In genomic region chr11:115164976-115165374, GRCm38 (mm10) we compare ENCODE assay signal across 8 mouse cellular contexts. TPM values are rescaled to one million over a fixed set of nuclear protein-coding genes. Genes with fewer than 3 reads are reported as not detected.
DNase-seq lines count a peak whose midpoint lies in the region; ATAC-seq and TF ChIP-seq lines count a peak whose summit lies in the region.

No protein-coding gene starts in this region.

- H3K4me3 ChIP-seq in embryonic facial prominence, embryonic 13.5 days: peak overlapping the region; percentile 59
- H3K4me3 ChIP-seq in intestine, embryonic 14.5 days (ENCODE audit: low read depth, low read length): peak overlapping the region; percentile 75
- H3K4me3 ChIP-seq in liver, embryonic 14.5 days (ENCODE audit: insufficient read depth in 1 of 2, low read depth in 2 of 2, low read length in 2 of 2): peak overlapping the region; percentile 71 to 90
- peak overlapping the region; percentile 51 for H3K4me3 ChIP-seq in neural tube, embryonic 15.5 days (replicated peaks)

- peaks cover 31% of the 10 kb centered on the region for H3K4me1 ChIP-seq in embryonic facial prominence, embryonic 13.5 days
- peaks cover 25% of the 10 kb centered on the region for H3K4me1 ChIP-seq in intestine, embryonic 14.5 days (replicated peaks; ENCODE audit: control insufficient read depth, insufficient read depth, low read length)
- peaks cover 12 to 25% of the 10 kb centered on the region in 2 experiments for H3K4me1 ChIP-seq in liver, embryonic 14.5 days (replicated peaks; ENCODE audit: control insufficient read depth in 2 of 2, insufficient read depth in 2 of 2, low read length in 1 of 2)
- peaks cover 37% of the 10 kb centered on the region for H3K4me1 ChIP-seq in neural tube, embryonic 15.5 days

- TF ChIP-seq CTCF in liver, embryonic 14.5 days (IDR thresholded peaks at IDR 0.05; ENCODE audit: low read depth): no peak

- no peaks in the 10 kb centered on the region for H3K9me3 ChIP-seq in embryonic facial prominence, embryonic 13.5 days
- no peaks in the 10 kb centered on the region for H3K9me3 ChIP-seq in intestine, embryonic 14.5 days (ENCODE audit: control insufficient read depth, low read length)
- H3K9me3 ChIP-seq in liver, embryonic 14.5 days (ENCODE audit: control insufficient read depth, low read length): no peaks in the 10 kb centered on the region
- H3K9me3 ChIP-seq in neural tube, embryonic 15.5 days (replicated peaks): no peaks in the 10 kb centered on the region

- H3K4me2 ChIP-seq in embryonic facial prominence, embryonic 13.5 days: peak overlapping the region; percentile 90
- H3K4me2 ChIP-seq in intestine, embryonic 14.5 days (ENCODE audit: low read length): peak overlapping the region; percentile 76
- H3K4me2 ChIP-seq in liver, embryonic 14.5 days (ENCODE audit: low read depth): peak overlapping the region; percentile 90
- H3K4me2 ChIP-seq in neural tube, embryonic 15.5 days: peak overlapping the region; percentile 62

- H3K27ac ChIP-seq in embryonic facial prominence, embryonic 13.5 days: no peak overlapping the region
- H3K27ac ChIP-seq in intestine, embryonic 14.5 days (ENCODE audit: low read depth): peak overlapping the region; percentile 57; the same call in 1 of the 2 replicates
- H3K27ac ChIP-seq in liver, embryonic 14.5 days: no peak overlapping the region
- H3K27ac ChIP-seq in neural tube, embryonic 15.5 days (replicated peaks): peak overlapping the region; percentile 58

- peaks cover 76% of the 10 kb centered on the region for H3K27me3 ChIP-seq in embryonic facial prominence, embryonic 13.5 days
- H3K27me3 ChIP-seq in intestine, embryonic 14.5 days (replicated peaks; ENCODE audit: control insufficient read depth, insufficient read depth, low read length): no peaks in the 10 kb centered on the region
- H3K27me3 ChIP-seq in liver, embryonic 14.5 days (ENCODE audit: control insufficient read depth, insufficient read depth, low read length): peaks cover 5% of the 10 kb centered on the region
- peaks cover 51% of the 10 kb centered on the region for H3K27me3 ChIP-seq in neural tube, embryonic 15.5 days (replicated peaks)

- TF ChIP-seq EP300 in liver, embryonic 14.5 days (IDR thresholded peaks at IDR 0.05; ENCODE audit: low read depth): no peak

- DNase-seq in layer of hippocampus, adult 11-12 months (ENCODE audit: low spot score): peak; percentile 54
- no peak for DNase-seq in layer of hippocampus, adult 9-10 months (ENCODE audit: low spot score)
- peak; percentile 55 for DNase-seq in ZHBTc4 (ENCODE audit: low read depth, low spot score)
- peak; percentile 68 for DNase-seq in intestine, embryonic 14.5 days (ENCODE audit: low spot score)
- no peak for DNase-seq in liver, embryonic 14.5 days (ENCODE audit: low read depth in 3 of 3, low spot score in 3 of 3)

- 1% methylated on average over 9 of the region's 9 CpGs for WGBS in embryonic facial prominence, embryonic 13.5 days
- 2% methylated on average over 9 of the region's 9 CpGs for WGBS in intestine, embryonic 14.5 days
- WGBS in liver, embryonic 14.5 days (ENCODE audit: insufficient replicate concordance): 14% methylated on average over 9 of the region's 9 CpGs
- WGBS in neural tube, embryonic 15.5 days: 2% methylated on average over 9 of the region's 9 CpGs

- H3K36me3 ChIP-seq in embryonic facial prominence, embryonic 13.5 days: no peaks in the 10 kb centered on the region
- no peaks in the 10 kb centered on the region for H3K36me3 ChIP-seq in intestine, embryonic 14.5 days (ENCODE audit: control insufficient read depth, insufficient read depth, low read length)
- H3K36me3 ChIP-seq in liver, embryonic 14.5 days (replicated peaks; ENCODE audit: control insufficient read depth, insufficient read depth, low read depth): no peaks in the 10 kb centered on the region
- no peaks in the 10 kb centered on the region for H3K36me3 ChIP-seq in neural tube, embryonic 15.5 days

- peak overlapping the region; percentile 62 for H3K9ac ChIP-seq in embryonic facial prominence, embryonic 13.5 days
- peak overlapping the region; percentile 35; the same call in 1 of the 2 replicates for H3K9ac ChIP-seq in intestine, embryonic 14.5 days (ENCODE audit: low read length)
- H3K9ac ChIP-seq in liver, embryonic 14.5 days (replicated peaks): no peak overlapping the region
- H3K9ac ChIP-seq in neural tube, embryonic 15.5 days (replicated peaks): peak overlapping the region; percentile 51; the same call in 1 of the 2 replicates

- ATAC-seq in embryonic facial prominence, embryonic 13.5 days (ENCODE audit: insufficient number of reproducible peaks, insufficient read depth, low FRiP score, low TSS enrichment, low read depth): no peak
- ATAC-seq in intestine, embryonic 14.5 days (replicated peaks; ENCODE audit: low FRiP score, low TSS enrichment, low read depth): peak; percentile 44
- ATAC-seq in liver, embryonic 14.5 days (ENCODE audit: insufficient read depth): no peak
- no peak for ATAC-seq in neural tube, embryonic 15.5 days (ENCODE audit: low FRiP score)
- ATAC-seq in CD4-positive, CD25-positive, alpha-beta regulatory T cell, adult 4 months: no peak

RNA-seq across cellular contexts. Expression of gene Slc9a3r1, which starts 1.8 kb away (rescaled TPM):
- polyA plus RNA-seq in embryonic facial prominence, embryonic 13.5 days (2015; fragmentation: Nextera tagmentation; extraction: Ambion mirVana): 28.3 and 36.0 TPM in 2 replicates
- 157 and 165 TPM in 2 replicates for polyA plus RNA-seq in intestine, embryonic 14.5 days (2014; fragmentation: Nextera tagmentation; extraction: Ambion mirVana)
- polyA plus RNA-seq in liver, embryonic 14.5 days (2012; rRNA removed): 37.9 and 41.4 TPM in 2 replicates
- 49.6 and 58.3 TPM in 2 replicates for polyA plus RNA-seq in liver, embryonic 14.5 days (2014; fragmentation: Nextera tagmentation; extraction: Ambion mirVana)
- polyA plus RNA-seq in neural tube, embryonic 15.5 days (2015; fragmentation: Nextera tagmentation; extraction: Ambion mirVana): 45.5 and 80.6 TPM in 2 replicates
- 100 to 1,000 TPM; 162 to 222 TPM for polyA plus RNA-seq in CD4-positive, CD25-positive, alpha-beta regulatory T cell, adult 4 months (2017; shearing (Covaris generic))

RNA-seq across cellular contexts. Expression of gene Tmem104, which starts 22.3 kb away (rescaled TPM):
- polyA plus RNA-seq in embryonic facial prominence, embryonic 13.5 days (2015; fragmentation: Nextera tagmentation; extraction: Ambion mirVana): 11.9 and 13.9 TPM in 2 replicates
- 7.0 and 8.3 TPM in 2 replicates for polyA plus RNA-seq in intestine, embryonic 14.5 days (2014; fragmentation: Nextera tagmentation; extraction: Ambion mirVana)
- polyA plus RNA-seq in liver, embryonic 14.5 days (2012; rRNA removed): 1.7 and 2.1 TPM in 2 replicates
- polyA plus RNA-seq in liver, embryonic 14.5 days (2014; fragmentation: Nextera tagmentation; extraction: Ambion mirVana): 4.0 and 4.1 TPM in 2 replicates
- 11.7 TPM in 2 replicates for polyA plus RNA-seq in neural tube, embryonic 15.5 days (2015; fragmentation: Nextera tagmentation; extraction: Ambion mirVana)
- polyA plus RNA-seq in CD4-positive, CD25-positive, alpha-beta regulatory T cell, adult 4 months (2017; shearing (Covaris generic)): 10 to 100 TPM in 1 of 2 experiments, 1 to 10 TPM in 1; 8.1 to 14.2 TPM

RNA-seq across cellular contexts. Expression of gene Nat9, which starts 22.7 kb away (rescaled TPM):
- polyA plus RNA-seq in embryonic facial prominence, embryonic 13.5 days (2015; fragmentation: Nextera tagmentation; extraction: Ambion mirVana): 21.2 and 23.9 TPM in 2 replicates
- polyA plus RNA-seq in intestine, embryonic 14.5 days (2014; fragmentation: Nextera tagmentation; extraction: Ambion mirVana): 16.4 and 16.7 TPM in 2 replicates
- polyA plus RNA-seq in liver, embryonic 14.5 days (2012; rRNA removed): 6.0 and 7.7 TPM in 2 replicates
- 8.2 and 8.5 TPM in 2 replicates for polyA plus RNA-seq in liver, embryonic 14.5 days (2014; fragmentation: Nextera tagmentation; extraction: Ambion mirVana)
- polyA plus RNA-seq in neural tube, embryonic 15.5 days (2015; fragmentation: Nextera tagmentation; extraction: Ambion mirVana): 22.0 and 22.8 TPM in 2 replicates
- 10 to 100 TPM; 12.1 to 18.1 TPM for polyA plus RNA-seq in CD4-positive, CD25-positive, alpha-beta regulatory T cell, adult 4 months (2017; shearing (Covaris generic))

RNA-seq across cellular contexts. Expression of gene Cd300lf, which starts 31.2 kb away (rescaled TPM):
- polyA plus RNA-seq in embryonic facial prominence, embryonic 13.5 days (2015; fragmentation: Nextera tagmentation; extraction: Ambion mirVana): 0.38 and 0.56 TPM in 2 replicates
- polyA plus RNA-seq in intestine, embryonic 14.5 days (2014; fragmentation: Nextera tagmentation; extraction: Ambion mirVana): 0.27 and 1.0 TPM in 2 replicates
- 1.5 and 1.6 TPM in 2 replicates for polyA plus RNA-seq in liver, embryonic 14.5 days (2012; rRNA removed)
- polyA plus RNA-seq in liver, embryonic 14.5 days (2014; fragmentation: Nextera tagmentation; extraction: Ambion mirVana): 0.97 and 1.1 TPM in 2 replicates
- polyA plus RNA-seq in neural tube, embryonic 15.5 days (2015; fragmentation: Nextera tagmentation; extraction: Ambion mirVana): 0.20 and 0.27 TPM in 2 replicates
- polyA plus RNA-seq in CD4-positive, CD25-positive, alpha-beta regulatory T cell, adult 4 months (2017; shearing (Covaris generic)): 1 to 10 TPM in 1 of 2 experiments, under 1 TPM in 1; 0.51 to 1.0 TPM

Comparison
In these comparisons a context has a peak if more than half of its experiments do, and no peak if none do; other contexts are left out.
1. DNase-seq: peak in layer of hippocampus, adult 11-12 months (single experiment), ZHBTc4 (single experiment) and intestine, embryonic 14.5 days (single experiment); none in layer of hippocampus, adult 9-10 months (single experiment) and liver, embryonic 14.5 days (0 of 3).
2. H3K27ac ChIP-seq: peak in intestine, embryonic 14.5 days (single experiment) and neural tube, embryonic 15.5 days (single experiment); none in embryonic facial prominence, embryonic 13.5 days (single experiment) and liver, embryonic 14.5 days (single experiment).
3. Peak in every context shown above with its lines, with median percentiles within 50 percentile points of each other: H3K4me2 ChIP-seq and H3K4me3 ChIP-seq.